Mouse (Mus musculus) C2C12 (cell line): ENCODE measurements around the gene Mier2. TPM values are rescaled to one million over a fixed set of nuclear protein-coding genes. Genes with fewer than 3 reads are reported as not detected.

Source experiments
- H3K27me3 ChIP-seq: one replicate; pipeline ENCODE4 v1.6.1; 2011; ENCODE audit not compliant: control insufficient read depth, insufficient read depth, insufficient read length
- H3K36me3 ChIP-seq: one replicate; pipeline ENCODE4 v1.6.1; 2011; ENCODE audit not compliant: control insufficient read depth, insufficient read depth
- H3K4me3 ChIP-seq: one replicate; pipeline ENCODE4 v1.5.1; 2011; ENCODE audit warnings: mild to moderate bottlenecking, control low read depth; ENCODE audit not compliant: poor library complexity, insufficient read depth, severe bottlenecking
- H3K79me2 ChIP-seq: one replicate; pipeline ENCODE4 v1.6.1; 2011; ENCODE audit not compliant: control insufficient read depth, insufficient read depth
- H3K79me3 ChIP-seq: one replicate; pipeline ENCODE4 v1.6.1; 2011; ENCODE audit warnings: low read depth, control low read depth
- H3ac ChIP-seq: one replicate; pipeline ENCODE3; 2011; ENCODE audit warnings: low read depth; ENCODE audit not compliant: control insufficient read depth, insufficient read length
- CEBPB ChIP-seq: IDR thresholded peaks from one replicate; pipeline ENCODE4 v1.6.1; 2011; ENCODE audit warnings: low read depth, mild to moderate bottlenecking, control low read depth, moderate library complexity
- CTCF ChIP-seq: IDR thresholded peaks from one replicate; pipeline ENCODE4 v1.5.1; 2011; ENCODE audit not compliant: control insufficient read depth, insufficient read depth, insufficient read length
- FOSL1 ChIP-seq: IDR thresholded peaks from one replicate; pipeline ENCODE4 v1.8.0; 2011; ENCODE audit warnings: mild to moderate bottlenecking, low read length; ENCODE audit not compliant: poor library complexity, insufficient read depth, severe bottlenecking
- MAX ChIP-seq: IDR thresholded peaks from one replicate; pipeline ENCODE4 v1.6.1; 2011; ENCODE audit warnings: mild to moderate bottlenecking, control low read depth
- MYOD1 ChIP-seq: IDR thresholded peaks from one replicate; pipeline ENCODE4 v1.6.1; 2011; ENCODE audit warnings: low read depth; ENCODE audit not compliant: control insufficient read depth, insufficient read length
- MYOG ChIP-seq: IDR thresholded peaks from one replicate; pipeline ENCODE4 v1.6.1; 2011; ENCODE audit not compliant: control insufficient read depth, insufficient read length; ENCODE audit errors: extremely low read depth
- USF1 ChIP-seq: IDR thresholded peaks from one replicate; pipeline ENCODE4 v1.6.1; 2011; ENCODE audit warnings: low read depth, mild to moderate bottlenecking, control low read depth, moderate library complexity
- polyA plus RNA-seq: library from polyadenylated mRNA; unstranded; fragments of >200 nt; fragmentation: generic; extraction: Trizol; gene quantifications from one replicate; pipeline ENCODE4 v1.2.1, GENCODE M21; 2012; ENCODE audit warnings: missing spikeins

Gene Mier2
- polyA plus RNA-seq, 1 experiment = 26.9 TPM

DNA sequence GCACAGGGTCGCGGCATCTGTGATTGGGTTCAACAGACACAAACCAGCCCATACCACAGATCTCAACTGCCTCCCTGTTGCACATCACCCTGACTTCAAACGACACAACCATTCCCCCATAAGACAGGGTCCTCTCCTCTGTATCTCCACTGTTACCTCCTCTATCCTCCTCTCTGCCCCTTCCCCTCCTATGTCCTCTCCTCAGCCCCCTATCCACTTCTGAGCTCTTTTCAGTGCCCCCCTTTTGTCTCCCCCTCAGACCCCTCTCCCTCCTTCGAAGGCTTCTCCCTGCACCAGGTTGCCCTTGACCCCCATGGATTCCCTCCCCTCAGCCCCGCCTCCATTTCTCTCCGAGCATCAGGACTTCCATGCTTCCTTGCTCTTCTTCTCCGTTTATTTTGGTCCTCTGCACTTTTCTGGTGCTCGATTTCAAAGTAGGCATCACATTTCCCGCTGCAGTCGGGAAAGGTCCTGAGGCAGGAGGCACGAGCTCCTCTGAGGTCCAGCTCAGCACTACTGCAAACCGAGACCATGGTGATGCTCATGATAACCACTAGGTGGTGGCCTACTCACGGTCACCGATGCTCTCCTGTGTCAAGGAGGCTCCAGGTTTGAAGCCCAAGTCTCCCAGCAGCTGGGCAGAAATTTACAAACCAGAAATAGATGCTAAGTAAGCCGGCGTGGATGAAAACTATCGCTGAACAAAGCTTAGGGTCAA is 40.0 kb upstream of the Mier2 start:
- Histone ChIP-seq H3K79me2 (no peaks in the 10 kb centered on the region), H3K79me3 (no peaks in the 10 kb centered on the region), H3K36me3 (no peaks in the 10 kb centered on the region), H3ac (no peak overlapping the region), H3K27me3 (peaks cover 46% of the 10 kb centered on the region), H3K4me3 (no peak overlapping the region)
- TF ChIP-seq CTCF = peak; percentile 90
- no peak for TF ChIP-seq MAX
- TF ChIP-seq MYOG = no peak

DNA sequence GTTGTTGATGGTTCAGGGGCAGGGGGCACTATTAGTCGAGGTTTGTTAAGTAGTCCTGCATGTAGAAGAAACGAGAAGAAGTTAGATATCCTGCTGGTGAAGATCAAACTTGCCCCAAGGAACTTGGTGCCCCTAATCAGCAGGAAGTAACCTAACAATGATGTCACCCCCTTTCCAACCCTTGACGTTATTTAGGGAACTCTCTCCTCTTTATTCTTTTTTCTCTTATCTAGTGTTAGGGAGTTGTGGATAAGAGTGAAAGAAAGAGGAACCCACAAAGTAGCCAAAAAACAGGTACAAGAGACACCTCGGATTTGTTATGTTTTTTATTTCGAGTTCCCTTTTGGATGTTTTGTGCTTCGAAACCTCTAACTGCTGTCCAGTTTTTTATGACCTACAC is 39.1 kb upstream of the Mier2 start:
- Histone ChIP-seq H3K27me3 (peaks cover 37% of the 10 kb centered on the region), H3K79me3 (no peaks in the 10 kb centered on the region), H3ac (no peak overlapping the region), H3K79me2 (no peaks in the 10 kb centered on the region), H3K36me3 (no peaks in the 10 kb centered on the region), H3K4me3 (no peak overlapping the region)
- TF ChIP-seq FOSL1 = no peak
- TF ChIP-seq MYOD1 = no peak
- TF ChIP-seq CEBPB = no peak
- TF ChIP-seq MYOG = no peak
- no peak for TF ChIP-seq MAX
- no peak for TF ChIP-seq USF1
- no peak for TF ChIP-seq CTCF

DNA sequence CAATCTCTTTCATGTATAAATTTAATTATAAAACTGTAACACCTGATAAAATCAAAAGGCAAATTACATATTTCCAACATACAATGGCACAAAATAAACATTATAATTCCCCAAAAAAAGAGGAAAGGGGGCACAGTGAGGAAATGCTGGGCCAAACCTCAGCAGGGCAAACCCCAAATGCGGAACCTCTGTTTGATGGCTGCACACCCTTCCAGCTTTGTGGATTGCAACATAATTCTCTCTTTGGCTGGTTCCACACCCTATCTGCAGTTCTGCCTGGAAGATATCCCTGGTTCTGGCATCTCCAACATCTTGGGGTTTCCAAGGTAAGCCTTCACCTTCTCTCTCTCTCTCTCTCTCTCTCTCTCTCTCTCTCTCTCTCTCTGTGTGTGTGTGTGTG is 35.7 kb upstream of the Mier2 start:
- Histone ChIP-seq H3K79me3 (no peaks in the 10 kb centered on the region), H3ac (no peak overlapping the region), H3K79me2 (no peaks in the 10 kb centered on the region), H3K36me3 (no peaks in the 10 kb centered on the region), H3K27me3 (peaks cover 19% of the 10 kb centered on the region), H3K4me3 (no peak overlapping the region)
- TF ChIP-seq MYOD1 (no peak), MAX (no peak), FOSL1 (no peak), CTCF (no peak), CEBPB (no peak), USF1 (no peak), MYOG (no peak)

DNA sequence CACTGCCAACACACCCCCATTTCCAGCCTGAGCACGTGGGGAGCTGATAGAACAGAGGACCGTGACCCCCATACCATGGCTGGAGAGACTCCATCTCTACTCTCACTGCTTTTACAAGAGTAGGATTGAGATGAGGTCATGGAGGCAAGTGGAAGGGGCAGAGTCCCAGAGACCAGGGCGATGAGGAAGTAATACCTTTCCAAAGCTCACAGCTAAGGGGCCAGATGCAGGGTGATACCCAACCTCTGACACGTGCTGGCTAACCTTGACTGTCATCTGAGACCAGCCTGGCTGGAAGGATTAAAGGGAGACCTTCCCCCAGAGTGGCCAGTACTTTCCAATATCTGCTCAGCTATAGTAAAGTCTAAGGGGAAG is 32.7 kb upstream of the Mier2 start:
- peaks cover 26% of the 10 kb centered on the region for H3K27me3 ChIP-seq

DNA sequence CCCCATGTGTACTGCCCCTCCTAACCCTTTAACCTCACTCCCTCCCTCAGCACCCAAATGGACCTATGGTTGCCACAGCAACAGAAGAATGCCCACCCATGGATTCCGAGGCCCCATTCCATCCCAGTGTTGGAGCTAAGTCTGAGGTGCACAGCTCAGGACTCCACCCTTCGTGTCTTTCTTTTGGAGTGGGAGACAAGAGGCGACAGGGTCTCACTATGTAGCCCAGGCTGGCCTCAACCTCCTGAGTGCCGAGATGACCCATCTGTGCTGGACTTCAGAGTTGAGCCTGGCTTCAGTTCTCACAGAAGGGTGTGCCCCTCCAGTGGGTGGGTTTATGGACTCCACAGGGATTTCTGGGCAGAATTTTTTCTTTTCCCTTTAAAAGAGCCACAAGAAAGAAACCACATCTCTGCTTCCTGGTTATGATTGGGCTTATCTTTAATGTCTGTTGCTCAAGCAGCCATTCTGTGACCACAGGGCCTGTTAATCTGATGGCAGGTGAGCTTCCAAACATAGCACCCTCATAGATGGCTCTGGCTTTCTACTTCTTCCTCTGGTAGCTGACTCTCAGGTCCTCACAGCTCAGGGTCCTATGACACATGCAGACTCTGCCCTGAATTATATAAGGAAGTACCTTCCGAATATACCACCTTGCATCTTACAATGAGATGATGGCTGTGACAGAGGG is 32.2 kb upstream of the Mier2 start, which contains the start of gene Theg:
Gene Theg, minus strand, starts transcription at position 271 of the 691 bp plus-strand sequence.
- Histone ChIP-seq H3K4me3 (no peak within 1 kb of the TSS), H3K79me3 (no peaks in the 10 kb centered on the region), H3K79me2 (no peaks in the 10 kb centered on the region), H3K36me3 (no peaks in the 10 kb centered on the region), H3ac (no peak within 1 kb of the TSS), H3K27me3 (peaks cover 26% of the 10 kb centered on the region)
- TF ChIP-seq MYOD1 (no peak), MYOG (no peak), FOSL1 (no peak), CTCF (no peak), MAX (no peak), USF1 (no peak), CEBPB (no peak)

More for the DNA sequence above, 32.7 kb upstream of the Mier2 start:
- Histone ChIP-seq H3K79me3 (no peaks in the 10 kb centered on the region), H3ac (no peak overlapping the region), H3K36me3 (no peaks in the 10 kb centered on the region), H3K79me2 (no peaks in the 10 kb centered on the region), H3K4me3 (no peak overlapping the region)
- TF ChIP-seq MAX (no peak), MYOD1 (no peak), CTCF (no peak), CEBPB (no peak)

DNA sequence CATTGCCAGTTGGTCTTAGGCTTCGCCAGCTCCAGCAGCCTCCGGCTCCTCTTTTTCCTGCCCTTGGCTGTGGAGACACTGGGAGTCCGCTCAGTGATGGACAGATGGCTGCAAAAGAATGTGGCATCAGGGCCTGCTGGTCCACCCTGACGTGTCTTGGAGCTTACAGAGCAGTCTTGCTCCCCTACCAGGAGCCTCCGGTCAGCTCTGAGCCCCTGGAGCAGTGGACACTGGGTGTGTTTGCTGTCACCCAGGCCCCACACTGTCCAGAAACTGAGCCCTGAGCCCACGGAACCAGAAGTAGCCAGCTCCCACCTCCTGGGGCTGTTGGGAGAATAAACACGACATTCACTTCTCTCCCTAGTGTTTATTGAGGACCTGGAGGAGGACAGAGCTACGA is 31.2 kb upstream of the Mier2 start:
- peaks cover 26% of the 10 kb centered on the region for H3K27me3 ChIP-seq
- no peak overlapping the region for H3K4me3 ChIP-seq
- TF ChIP-seq USF1 (no peak), MAX (no peak), MYOD1 (no peak), CTCF (no peak), CEBPB (no peak), MYOG (no peak), FOSL1 (no peak)
- no peaks in the 10 kb centered on the region for H3K79me2 ChIP-seq
- no peaks in the 10 kb centered on the region for H3K79me3 ChIP-seq
- H3ac ChIP-seq = no peak overlapping the region
- no peaks in the 10 kb centered on the region for H3K36me3 ChIP-seq
